Mouse (Mus musculus): ENCODE measurements around the gene Gm3336.

Gene Gm3336

DNA sequence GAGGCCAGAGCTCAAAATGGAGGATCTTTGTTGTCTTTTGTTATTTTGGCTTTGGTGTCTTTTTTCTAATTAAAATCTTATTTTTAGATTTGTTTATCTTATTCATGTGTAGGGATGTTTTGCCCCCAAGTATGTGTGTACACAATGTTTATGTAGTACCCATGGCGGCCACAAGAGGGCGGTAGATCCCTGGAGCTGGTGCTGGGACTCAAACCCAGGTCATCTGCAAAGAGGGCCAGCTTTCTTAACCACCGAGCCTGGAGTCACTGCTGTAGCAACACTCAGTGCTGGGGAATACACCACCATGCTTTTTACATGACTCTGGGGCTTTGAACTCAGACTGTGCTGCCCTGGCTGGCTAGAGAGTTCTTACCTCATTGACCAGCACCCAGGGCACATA, 45.0 kb downstream of the Gm3336 start:
- no peak for DNase-seq (ENCODE audit: low read depth, low spot score)

DNA sequence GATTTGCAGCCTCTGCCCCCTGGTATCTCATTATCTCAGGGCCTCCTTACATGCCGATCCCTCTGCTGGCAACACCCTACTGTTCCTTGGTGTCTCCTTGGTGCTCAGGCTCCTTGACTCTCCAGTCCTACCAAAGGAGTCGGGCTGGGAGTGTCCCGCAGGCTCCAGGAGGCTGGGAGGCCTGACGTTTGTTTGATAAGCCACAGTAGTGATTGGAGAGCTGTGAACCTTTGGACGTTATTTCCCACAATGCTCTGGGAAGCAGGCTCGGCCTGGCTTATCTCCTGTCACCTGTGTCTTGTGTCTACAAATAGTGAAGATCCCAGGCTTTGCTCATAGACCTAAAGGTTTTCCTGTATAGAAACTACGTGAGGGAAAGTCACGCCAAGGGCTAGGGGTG, 45.7 kb downstream of the Gm3336 start:
- DNase-seq (ENCODE audit: low read depth, low spot score), result no peak

DNA sequence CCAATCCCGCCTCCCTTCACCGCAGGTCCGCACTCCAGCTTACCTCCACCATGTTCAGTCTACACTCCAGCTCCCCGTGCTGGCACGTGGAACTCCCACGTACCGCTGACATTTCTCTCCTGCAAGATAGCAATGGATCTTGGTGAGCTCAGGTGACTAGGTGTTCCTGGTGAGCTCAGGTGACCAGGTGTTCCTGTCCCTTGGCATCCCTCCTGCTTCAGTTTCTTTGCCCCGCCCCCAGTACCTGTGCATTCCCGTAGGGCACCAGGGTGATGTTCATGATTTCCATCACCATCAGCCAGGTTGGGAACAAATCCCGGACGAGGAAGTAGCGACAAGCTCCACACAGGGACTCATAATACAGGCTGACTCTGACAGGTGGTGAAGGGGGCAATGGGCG, 46.3 kb downstream of the Gm3336 start:
- no peak for DNase-seq (ENCODE audit: low read depth, low spot score)

DNA sequence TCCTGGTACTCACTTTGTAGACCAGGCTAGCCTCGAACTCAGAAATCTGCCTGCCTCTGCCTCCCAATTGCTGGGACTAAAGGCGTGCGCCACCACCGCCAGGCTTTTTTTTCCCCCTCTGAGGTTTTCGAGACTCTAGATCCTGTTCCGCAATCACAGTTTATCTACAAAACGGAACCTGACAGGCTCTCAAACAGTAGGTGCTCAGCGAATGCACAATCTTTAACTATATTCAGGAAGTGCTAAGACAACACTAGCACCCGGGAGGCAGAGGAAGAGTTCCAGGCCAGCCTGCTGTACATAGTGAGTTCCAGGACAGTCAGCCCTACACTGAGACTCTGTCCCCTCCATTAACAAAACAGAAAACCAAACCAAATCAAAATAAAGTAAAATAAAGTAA, 47.0 kb downstream of the Gm3336 start:
- no peak for DNase-seq (ENCODE audit: low read depth, low spot score)

DNA sequence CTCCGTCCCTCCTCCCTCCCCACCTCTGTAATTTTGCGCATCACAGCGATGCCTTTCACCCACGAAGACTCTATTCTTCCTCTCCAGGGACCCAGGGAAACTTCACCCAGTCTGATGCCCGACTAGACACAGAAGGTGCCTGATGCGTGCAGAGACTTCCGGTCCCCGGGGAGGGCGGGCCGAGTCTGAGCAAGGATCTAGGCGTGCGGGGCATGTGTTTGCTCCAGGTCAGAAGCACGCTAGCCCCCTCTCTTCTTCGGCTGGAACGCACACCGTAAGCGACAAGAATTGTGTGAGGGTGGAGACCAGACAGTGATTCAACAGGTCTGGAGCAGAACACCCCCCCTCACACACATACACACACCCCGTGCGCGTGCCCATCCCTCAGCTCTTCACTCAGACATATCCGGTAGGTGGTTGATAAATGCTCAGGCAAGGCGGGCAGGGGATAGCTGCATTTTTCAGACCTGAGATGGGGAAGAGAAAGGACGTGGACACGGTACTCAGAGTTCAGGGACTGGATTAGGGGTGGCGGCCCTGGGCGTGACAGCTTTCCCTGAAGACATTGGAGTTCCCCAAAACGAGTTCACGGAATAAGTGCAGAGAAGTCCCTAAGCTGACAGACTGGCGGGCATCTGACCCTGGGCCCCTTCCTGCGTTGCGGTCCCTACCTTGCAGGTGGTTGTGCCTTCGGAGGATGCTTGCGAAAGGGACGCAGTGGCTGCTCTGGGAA, 47.7 kb downstream of the Gm3336 start:
- DNase-seq (ENCODE audit: low read depth, low spot score), result no peak

DNA sequence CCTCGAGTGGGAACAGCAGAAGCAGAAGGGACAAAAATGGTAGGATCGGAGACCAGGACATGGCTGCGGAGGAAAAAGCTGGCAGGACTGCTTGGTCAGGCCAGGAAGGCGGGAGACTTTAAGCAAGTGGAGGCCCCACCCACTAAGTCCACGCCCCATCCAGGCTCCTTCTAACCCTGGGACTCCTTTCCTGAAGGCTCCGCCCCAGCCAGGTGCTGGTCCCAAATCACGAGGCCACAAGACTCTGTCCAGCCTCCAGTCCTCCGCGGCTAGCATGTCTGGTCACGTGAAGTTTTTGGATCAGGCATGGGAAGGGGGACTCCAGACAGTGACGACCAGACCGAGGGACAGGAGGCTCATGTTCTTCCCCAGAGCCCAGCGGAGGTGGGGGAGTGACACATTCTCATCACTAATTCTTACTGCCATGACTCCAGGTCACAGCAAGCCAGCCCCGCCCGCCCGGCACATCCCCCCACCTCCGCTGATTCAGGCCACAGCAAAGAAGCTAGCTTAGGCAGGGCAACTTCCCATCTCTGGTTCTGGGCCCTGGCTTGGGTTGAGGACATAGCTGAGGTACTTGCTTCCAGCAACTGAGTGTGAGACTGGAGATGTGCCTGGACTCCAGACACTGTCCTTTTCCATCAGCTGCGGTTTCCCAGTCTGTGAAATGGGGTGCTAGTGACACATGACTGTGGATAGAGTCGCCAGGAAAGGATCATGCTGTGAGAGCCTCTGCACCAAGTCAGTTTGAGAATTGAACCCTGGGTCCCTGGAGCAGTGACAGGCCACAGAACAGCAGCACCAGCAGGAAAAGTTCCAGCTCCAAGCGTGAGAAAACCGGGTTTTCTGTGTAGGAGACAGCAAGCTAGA, 48.5 kb downstream of the Gm3336 start:
- DNase-seq (ENCODE audit: low read depth, low spot score), result no peak

DNA sequence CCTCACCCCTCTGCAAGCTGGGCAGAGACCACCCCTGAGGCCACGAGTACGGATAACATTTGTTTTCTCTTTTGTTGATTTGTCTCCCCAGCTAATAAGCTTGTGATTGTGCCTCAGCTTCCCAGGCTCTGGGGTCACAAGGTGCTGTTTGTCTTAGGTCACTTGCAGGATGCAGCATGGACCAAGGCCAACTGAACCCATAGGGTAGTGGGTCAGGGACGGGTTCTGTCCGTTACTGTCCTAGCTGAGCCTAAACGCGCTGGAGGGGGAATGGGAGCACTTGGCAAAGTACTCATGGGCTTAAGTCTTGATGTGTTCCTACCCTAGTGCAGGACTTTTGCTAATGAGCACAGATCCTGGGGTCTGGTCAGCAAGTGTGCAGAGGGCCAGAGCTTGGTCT, 49.2 kb downstream of the Gm3336 start:
- no peak for DNase-seq (ENCODE audit: low read depth, low spot score)

DNA sequence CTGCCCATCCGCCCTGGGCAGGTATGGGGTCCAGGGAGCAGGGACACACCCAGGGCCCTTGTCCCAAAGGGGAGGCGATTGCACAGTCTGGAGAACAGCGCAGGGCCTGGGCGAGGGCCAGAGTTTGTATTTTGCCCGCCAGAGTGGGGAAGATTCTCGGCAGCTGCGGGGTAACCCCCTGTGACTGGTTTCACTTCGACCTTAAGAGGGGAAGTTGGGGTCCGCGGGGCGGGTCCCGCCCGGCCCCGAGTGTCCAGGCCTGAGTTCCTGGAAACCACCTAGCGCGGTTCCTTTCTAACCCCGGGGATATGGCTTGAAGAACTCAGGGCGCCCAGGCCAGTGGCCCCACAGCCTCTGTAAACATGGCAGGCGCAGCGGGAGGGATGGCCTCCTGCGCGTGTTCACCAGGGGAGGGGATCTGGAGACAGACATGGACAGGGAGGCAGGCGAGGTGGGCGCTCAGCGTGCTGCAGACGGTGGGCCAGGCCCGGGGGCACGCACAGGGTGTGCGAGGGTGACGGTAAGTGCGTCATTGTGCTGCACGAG, 50.0 kb downstream of the Gm3336 start:
- no peak for DNase-seq (ENCODE audit: low read depth, low spot score)

DNA sequence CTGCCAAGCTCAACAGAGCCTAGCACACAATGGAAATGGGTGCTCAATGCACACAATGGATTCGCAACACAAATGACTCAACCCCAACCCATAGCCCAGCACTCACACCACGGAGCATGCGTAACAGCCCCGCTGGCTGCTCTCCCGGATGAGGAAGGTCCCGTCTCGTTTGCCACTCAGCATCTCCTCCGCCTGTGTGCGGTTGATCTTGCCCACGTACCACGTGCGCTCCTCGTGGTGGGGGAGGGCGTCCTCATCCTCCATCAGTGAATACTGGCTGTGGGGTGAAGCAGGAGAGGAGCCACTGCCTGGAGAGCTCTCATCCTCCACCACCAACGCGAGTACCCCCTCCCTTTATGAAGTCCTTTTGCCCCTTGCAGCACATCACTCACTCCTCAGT, 50.6 kb downstream of the Gm3336 start:
- no peak for DNase-seq (ENCODE audit: low read depth, low spot score)

DNA sequence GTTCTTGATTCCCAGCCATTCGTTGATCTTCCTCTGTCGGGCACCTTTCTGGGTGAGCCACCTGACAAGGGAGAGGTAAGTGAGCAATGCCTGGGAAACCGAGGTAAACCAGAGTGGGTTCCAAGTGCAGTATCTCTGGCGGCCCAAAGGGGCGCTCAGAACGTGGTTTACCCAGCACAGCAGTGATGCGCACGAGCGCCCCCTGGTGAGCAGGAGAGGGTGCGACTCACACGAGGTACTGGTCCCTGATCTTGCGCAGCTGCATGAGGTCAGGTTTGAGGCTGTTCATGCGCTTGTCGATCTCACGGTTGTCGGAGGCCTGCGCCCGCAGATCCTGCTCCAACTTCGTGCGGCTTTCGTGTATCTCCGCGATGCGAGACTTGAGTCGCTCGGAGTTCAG, 51.0 kb downstream of the Gm3336 start:
- peak; percentile 88 for DNase-seq (ENCODE audit: low read depth, low spot score)

DNA sequence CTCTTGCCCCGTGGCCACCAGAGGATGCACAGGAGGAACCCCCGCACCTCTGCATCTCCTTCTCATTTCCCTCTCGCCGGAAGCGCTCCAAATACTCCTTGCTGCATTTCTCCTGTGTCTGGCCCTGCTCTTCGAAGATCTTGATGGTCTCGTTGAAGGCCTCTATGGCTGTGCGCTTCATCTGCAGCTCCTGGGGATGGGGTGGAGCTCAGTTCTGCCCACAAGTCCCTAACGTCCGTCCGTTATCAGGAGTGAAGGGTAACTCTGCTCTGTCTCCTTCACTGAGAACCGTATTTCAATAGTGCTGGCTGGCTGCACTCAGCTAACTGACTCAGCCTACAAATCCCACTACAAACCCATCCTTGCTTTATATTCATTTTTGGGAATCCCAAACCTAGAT, 51.5 kb downstream of the Gm3336 start:
- DNase-seq (ENCODE audit: low read depth, low spot score), result no peak

DNA sequence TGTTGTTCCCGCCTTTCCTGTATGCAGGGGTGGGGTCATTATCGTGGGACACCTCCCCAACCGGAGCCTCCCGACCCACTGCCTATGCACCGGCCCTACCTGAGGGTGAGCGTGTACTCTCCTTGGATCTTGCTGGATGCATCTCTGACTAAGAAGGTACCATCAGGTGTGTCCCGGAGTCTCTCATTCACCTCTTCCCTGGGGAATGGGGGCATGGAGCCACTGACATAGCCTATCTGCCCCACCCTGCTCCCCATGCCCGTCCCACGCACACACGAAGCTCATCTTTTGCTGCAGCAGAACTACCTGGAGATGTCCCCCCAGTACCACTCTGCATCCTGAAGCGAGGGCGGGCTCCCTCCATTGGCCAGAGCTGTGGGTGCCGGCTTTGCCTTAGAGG, 52.4 kb downstream of the Gm3336 start:
- DNase-seq (ENCODE audit: low read depth, low spot score), result no peak

DNA sequence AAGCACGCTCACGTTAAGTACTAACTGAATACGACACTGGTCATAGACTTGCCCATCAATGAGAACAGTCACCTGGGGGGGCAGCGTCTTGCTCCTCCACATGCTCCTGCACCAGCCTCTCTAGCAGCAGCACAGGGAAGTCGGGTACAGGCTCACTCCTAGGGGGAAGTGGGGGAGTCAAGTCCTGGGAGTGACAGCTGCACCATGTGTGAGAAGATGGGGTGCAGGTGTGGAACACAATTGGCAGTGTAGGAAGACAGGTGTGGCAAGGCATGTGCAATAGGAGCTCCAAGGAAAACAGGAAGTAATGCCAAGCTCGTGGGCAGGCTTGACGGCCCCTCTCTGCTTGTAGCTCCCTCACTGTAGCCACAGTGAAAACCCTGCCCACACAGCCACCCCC, 52.9 kb downstream of the Gm3336 start:
- no peak for DNase-seq (ENCODE audit: low read depth, low spot score)

DNA sequence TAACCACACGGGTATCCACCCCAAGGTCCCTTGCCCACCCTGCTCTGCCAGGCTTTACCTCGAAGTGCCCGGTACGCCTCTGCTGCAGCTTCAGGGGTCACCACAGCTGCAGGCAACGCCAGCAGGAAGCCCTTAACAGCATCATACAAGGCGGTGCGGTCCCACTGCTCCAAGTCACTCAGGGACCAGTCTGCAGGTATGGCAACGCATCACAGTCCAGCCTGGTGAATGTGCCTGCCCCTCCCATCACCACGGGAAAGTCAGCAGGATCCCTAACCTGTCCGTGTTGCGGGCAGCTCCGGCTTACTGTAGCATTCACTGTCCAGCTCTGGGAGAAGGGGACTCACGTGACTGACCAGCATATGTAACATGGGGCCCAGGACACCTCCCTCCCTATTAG, 53.7 kb downstream of the Gm3336 start:
- DNase-seq (ENCODE audit: low read depth, low spot score), result no peak
